Mouse (Mus musculus): Measurements from ENCODE around the gene Jkamp.
A peak's percentile ranks its signal among the peaks of the same experiment; 100 is the strongest.

The Jkamp gene

DNA sequence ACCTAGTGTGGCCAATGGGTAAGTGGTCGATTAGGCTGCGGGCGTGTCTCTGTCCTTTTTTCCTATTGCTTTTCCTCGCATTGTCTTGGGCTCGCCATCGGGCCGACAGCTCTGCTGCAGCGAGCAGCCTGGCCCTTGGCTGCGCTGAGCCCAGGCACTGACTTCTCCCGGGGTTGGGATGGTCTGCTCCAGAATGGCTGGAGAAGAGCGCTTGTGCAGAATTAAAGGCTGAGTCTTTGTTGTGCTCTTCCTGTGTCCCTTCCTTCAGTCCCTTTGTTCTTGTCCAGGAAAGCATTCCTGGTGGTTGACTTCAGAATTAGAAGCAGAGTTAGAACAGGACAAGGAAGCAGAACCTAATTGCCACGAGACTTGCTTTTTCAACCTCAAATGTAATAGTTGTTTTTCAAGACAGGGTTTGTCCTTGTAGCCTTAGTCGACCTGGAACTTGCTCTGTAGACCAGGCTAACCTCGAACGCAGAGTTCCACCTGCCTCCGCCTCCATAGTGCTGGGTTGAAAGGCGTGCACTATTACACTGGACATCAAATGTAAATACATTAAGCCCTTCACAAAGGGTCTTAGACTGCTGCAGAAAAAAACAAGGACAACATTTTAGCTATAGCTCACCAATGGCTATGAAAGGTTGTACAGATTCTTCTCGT, 907 bp downstream of the Jkamp start:
- DNase-seq (ENCODE audit: low read depth, low spot score) = no peak

DNA sequence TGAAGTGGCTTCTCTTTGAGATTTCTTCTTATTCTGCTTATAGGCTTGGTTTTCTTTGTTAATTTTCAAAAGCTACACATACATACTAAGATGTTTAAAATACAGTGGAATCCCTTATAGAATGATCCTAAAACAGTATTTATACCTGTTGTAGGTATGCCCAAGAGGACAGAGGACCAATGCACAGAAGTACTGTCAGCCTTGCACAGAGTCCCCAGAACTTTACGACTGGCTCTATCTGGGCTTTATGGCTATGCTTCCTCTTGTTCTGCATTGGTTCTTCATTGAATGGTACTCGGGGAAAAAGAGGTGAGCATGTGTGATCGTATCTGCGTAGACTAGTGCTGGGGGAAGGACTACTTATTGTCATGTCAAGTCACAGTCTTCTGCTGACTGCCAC, 4.4 kb downstream of the Jkamp start:
- no peak for DNase-seq (ENCODE audit: low read depth, low spot score)

DNA sequence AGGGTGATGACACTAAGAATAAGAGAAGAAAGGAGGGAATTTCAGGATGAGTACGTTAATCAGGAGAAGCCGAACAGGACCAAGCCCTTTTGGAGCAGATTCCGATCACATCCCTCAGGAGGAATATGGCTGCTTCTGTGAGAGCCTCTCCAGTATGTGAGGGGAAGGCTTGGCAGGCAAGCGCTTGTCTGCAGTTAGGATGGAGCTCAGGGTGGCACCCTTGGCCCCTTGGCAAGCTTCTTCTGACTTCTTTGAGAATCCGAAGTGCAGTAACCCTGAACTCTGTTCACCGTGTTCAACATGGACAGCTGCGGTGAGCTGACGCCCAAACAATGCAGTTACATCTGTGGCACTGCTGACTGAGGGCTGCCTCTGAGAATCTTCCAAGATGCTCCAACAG, 11.6 kb downstream of the Jkamp start:
- DNase-seq (ENCODE audit: low read depth, low spot score) = no peak

DNA sequence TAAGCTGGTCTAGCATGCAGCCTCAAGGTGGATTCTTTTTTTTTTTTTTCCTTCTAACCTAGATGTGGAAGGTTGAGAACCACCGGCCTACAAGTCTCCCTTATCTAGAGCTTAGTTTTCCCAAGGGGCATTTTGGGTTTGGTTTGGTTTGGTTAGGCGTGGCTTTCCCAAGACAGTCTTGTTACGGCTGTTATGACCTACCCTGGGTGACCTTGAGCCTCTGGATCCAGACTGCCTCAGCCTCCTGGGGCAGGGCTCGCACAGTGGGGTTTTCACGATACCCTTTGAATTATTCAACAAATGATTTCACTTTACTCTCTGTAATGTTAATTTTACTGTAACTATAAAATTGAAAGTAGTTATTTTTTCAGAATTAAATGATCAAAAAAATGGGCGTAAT, 17.4 kb downstream of the Jkamp start:
- peak; percentile 58 for DNase-seq (ENCODE audit: low read depth, low spot score)

DNA sequence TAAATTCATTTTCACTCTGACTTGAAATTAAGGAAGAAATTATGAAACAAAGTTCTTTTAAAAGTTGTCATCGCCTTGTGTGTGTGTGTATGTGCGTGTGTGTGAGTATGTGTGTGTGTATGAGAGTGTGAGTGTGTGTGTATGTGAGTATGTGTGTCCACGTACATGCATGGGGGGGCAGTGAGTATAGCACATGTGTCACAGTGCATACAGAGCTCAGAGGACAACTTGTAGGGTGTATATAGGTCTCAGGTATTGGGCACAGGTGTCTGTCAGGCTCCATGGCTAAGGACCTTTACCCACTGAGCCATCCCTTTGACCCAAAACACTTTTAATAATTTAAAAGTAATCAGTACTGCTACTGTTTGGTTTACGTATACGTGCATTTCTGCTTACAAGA, 18.6 kb downstream of the Jkamp start:
- no peak for DNase-seq (ENCODE audit: low read depth, low spot score)

DNA sequence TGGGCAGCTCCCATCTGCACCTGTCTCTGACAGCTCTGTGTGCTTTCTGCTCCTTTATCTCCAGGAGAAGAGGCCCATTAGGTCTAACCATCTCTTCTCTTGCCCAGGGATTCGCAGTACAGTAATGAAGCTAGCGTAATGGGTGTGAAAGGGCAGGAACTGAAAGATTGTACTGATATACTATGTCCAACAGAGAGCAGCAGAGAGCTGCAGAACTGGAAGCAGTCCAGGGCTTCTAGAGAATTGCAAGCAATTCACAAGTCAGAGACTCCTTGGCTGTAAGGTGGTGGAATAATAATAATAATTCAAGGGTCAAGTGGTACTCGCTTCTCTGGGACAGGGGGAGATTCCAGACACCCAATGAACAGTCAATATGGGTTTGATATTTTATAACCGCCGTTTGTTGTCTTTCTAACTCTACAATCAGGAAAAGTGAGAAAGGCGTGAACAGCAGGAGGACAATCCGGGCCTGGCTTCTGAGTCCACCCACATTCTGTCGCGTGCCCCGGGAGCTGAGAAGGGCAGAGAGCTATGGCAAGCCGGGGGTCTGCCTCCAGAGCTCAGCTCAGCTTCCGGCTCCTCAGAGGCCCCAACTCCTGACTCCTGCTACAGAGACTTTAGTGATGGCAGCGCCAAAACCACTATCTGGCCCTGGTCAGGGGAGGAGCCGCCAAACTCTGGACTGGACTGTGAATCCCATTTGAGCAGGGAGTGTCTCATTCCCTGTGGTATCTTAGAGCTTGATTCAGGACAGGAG, 19.3 kb downstream of the Jkamp start:
- peak; percentile 84 for DNase-seq (ENCODE audit: low read depth, low spot score)

DNA sequence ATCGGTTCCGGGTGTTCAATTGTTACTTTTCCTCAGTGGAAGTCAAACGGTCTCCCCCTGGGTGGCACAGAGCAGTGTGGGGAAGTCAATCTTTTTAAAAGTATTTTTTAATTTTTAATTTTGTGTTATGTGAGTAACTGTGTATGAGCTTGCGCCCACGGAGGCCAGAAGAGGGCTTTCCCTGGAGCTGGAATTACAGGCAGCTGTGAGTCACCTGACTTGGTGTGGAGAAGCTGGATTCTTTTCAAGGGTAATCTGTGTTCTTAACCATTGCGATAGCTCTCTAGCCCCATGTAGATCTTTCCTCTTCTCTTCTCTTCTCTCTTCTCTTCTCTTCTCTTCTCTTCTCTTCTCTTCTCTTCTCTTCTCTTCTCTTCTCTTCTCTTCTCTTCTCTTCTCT, 29.7 kb downstream of the Jkamp start:
- peak; percentile 27 for DNase-seq (ENCODE audit: low read depth, low spot score)

DNA sequence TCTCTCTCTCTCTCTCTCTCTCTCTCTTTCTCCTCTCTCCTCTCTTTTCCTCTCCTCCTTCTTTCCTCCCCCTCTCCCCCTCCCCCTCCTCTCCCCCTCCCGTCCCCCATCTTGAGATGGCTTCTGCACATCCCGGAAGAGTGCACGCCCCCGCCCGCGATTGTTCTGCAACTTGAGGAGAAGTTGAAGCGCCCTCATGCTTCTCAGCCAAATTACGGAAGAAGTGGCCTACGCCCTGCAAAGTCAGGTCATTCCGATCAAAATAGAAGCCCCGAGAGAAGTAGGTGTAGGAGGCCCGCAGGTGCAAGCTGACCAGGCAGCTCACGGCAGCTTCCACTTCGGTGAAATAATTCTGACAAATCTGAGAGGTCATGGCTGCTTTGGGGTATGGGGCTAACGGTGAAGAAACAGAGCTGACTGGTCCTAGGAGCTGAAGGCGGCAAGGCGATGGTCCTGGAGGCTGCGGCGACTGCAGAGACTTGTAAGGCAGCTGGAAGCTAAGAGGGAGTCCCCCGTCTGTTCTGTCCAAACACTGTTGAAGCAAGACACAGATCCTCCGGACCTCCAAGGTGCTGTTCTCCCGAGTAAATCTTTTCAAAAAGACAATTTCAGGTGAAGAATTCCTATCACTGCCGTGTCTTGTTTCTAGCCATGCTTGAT, 30.4 kb downstream of the Jkamp start:
- peak; percentile 86 for DNase-seq (ENCODE audit: low read depth, low spot score)

DNA sequence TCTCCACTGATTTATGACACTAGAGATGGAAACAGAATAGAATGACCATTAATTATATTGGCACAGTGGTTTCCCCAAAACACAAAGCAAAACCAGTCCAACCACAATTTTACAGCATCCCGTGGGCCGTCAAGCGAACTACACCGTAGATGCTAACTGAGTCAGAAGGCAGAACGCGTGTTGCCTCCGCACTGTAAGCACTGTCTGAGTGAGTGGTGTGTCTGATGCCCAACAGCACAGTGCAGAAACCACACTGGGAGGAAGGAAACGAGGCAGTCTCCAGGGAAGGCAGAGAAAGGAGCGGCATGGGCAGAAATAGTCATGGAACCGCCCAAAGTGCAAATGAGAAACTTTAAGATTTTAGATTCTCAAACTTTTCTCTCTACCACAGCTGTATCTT, 43.8 kb downstream of the Jkamp start:
- DNase-seq (ENCODE audit: low read depth, low spot score) = no peak

DNA sequence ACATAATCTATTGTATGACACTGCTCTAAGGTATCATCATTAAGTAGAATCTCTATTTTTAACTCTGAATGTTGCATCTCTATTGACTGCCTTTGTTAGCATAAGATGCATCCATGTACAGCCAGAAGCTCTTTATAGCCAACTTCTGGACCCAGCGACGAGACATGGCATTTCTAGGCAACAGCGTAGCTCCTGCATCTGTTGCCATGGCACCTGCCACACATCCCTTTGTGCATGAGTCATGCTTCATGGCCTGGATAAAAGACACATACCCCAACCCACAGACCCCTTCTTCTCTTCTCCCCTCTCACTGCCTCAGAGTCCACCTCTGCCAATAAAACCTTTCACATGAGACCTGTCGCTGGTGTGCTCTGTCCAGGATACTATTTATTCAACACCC, 65.4 kb downstream of the Jkamp start:
- peak; percentile 2 for DNase-seq (ENCODE audit: low read depth, low spot score)
